Mouse (Mus musculus): ENCODE measurements around the gene Tsnax.

DNA sequence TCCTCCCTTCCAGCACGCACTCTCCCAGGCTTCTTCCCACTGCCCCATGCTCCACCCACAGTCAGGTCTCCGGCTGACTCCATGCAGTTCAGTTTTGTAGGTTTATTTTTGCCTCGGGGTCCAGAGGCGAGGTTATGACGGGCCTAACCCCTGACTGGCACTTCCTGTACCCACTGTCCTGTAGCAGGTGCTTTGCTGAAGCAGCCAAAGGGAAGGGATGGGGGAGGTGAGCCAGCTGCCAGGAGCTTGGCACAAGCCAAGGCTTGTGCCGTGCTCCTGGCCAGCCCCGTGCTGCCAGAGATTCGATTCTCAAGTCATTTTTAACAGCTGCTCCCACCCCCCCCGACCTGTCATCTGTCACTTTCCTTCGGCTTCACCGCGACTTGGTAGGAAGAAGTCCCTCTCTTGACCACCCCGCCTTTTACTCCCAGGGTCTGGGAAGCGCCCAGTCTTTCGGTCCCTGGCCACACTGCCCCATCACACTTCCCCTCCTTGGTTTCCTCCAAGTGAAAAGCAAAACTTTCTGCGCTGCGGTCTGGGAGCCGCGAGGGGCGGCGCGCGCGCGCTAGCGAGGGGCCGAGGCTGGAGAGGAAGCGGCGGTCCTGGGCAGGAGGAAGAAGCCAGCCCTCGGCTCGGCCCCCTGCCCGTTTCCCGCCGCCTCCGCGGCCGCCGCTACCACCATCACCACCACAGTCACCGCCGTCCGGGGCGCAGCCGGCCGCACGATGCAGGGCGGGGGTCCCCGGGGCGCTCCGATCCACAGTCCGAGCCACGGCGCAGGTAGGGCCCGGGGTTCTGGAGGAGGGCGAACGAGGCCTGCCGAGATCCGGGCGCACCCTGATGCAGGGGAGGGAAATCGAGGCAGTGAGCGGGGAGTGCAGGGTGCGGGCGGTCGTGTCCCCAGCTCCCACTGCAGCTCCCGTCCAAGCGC lies 41.0 kb downstream of the Tsnax start, which contains the start of gene Disc1:
- TF ChIP-seq CTCF (IDR thresholded peaks at IDR 0.05; ENCODE audit: low read depth, low read length): no peak
- no peak for TF ChIP-seq GATA1 (IDR thresholded peaks at IDR 0.05; ENCODE audit: borderline replicate concordance, low read length)
- TF ChIP-seq TAL1 (conservative IDR thresholded peaks at IDR 0.05; ENCODE audit: low read depth, low read length): no peak

All from G1E (cell line).